Mouse (Mus musculus): ENCODE data around the gene Acad9. TPM values are rescaled to one million over a fixed set of nuclear protein-coding genes. Genes with fewer than 3 reads are reported as not detected.

Gene Acad9
- polyA plus RNA-seq, 1 experiment = 6.3 TPM

DNA sequence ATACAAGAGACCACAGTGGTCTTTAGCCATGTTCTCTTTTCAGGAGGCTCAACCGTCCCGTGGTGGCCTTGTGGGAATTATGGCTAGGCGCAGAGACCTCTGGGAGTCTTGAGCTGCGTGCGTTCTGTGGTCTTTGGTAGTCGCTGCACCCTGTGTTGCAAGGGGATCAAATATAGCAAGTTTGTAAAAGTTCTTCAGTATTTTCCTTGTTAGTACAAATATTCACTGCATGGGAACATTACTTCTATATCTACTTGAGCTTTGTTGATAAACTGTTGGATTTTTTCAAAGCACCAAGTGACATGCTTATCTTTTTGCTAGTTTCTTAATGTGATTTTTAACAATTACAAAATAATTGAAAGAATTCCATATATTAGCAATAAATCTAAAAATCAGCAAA is 12.3 kb upstream of the Acad9 start, which contains the start of gene Ccdc144b:
Ccdc144b (minus strand) TSS at position 101 of the 400 bp plus-strand sequence.
- peaks cover 2% of the 10 kb centered on the region; the same call in 1 of the 2 replicates for H3K4me1 ChIP-seq (ENCODE audit: control insufficient read depth, insufficient read depth, low read length)
- no peaks in the 10 kb centered on the region for H3K27me3 ChIP-seq (ENCODE audit: control insufficient read depth, insufficient read depth, low read length)
- peak within 1 kb of the TSS; percentile 72 for H3K4me3 ChIP-seq (ENCODE audit: control insufficient read depth, low read depth, low read length)
- TF ChIP-seq CTCF (IDR thresholded peaks at IDR 0.05; ENCODE audit: control insufficient read depth, insufficient read depth, insufficient replicate concordance, low read depth, low read length) = no peak
- TF ChIP-seq POLR2A (IDR thresholded peaks at IDR 0.05; ENCODE audit: control insufficient read depth, low read depth, low read length) = peak; percentile 73
- no peak within 1 kb of the TSS for H3K27ac ChIP-seq (ENCODE audit: control insufficient read depth, insufficient read depth, low read depth, low read length)
- no peaks in the 10 kb centered on the region for H3K36me3 ChIP-seq (ENCODE audit: control insufficient read depth, insufficient read depth, low read length)

DNA sequence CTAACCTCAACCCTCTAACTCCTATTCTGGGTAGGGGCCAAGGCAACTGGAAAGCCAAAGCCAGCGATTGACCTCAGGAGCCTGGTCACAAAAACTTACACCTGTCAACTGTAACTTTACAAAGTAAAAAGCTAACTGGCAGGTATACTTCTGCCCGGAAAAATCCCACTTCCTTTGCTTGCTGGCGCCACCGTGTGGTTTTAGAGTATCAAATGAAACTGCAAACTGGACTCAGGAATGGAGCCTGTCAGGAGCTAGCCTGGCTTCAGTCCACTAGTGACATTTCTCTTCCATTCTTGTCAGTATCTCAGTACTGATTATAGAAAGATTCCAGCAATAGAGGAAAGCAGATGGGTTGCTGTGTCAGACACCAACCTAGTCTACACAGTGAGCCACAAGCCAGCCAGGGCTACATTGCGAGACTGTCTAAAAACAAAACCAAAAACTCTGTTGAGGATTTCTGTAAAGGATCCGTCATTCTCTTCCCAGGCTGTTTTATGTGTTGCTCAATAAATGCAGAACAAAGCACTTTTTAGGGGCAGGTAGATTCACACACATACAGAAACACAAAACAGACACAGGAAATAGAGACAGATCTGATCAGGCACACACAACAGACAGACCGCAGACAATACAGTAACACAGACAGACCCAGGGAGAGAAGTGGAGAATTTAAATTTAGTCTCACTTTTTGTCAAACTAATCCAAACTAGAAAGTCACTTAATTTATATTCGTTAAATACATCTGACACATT is 5.5 kb upstream of the Acad9 start:
- no peaks in the 10 kb centered on the region for H3K27me3 ChIP-seq (ENCODE audit: control insufficient read depth, insufficient read depth, low read length)

DNA sequence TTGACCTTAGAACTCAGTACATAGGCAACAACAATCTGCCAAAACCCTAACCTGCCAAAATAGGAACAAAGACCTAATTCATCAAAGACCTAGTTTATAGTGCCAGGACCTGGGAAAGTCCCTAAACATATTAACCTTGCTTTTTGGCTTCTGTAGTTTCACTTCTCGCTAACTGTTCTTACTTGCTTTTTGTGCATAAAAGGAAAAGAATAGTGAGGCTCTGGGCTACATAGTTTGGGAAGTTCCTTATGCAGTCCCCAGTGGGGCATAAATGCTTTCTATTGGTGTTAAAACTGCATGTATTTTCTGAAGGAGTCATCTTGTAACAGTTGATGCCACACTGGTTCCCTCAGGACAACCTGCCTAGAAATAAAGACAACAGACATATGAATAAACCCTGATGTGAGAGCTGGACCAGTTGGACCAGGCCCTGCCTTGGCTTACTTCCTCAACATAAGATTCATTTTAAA is 1.2 kb upstream of the Acad9 start:
- Histone ChIP-seq H3K4me3 (ENCODE audit: control insufficient read depth, low read depth, low read length) (no peak overlapping the region), H3K27ac (ENCODE audit: control insufficient read depth, insufficient read depth, low read depth, low read length) (no peak overlapping the region), H3K36me3 (ENCODE audit: control insufficient read depth, insufficient read depth, low read length) (no peaks in the 10 kb centered on the region), H3K4me1 (ENCODE audit: control insufficient read depth, insufficient read depth, low read length) (peaks cover 4% of the 10 kb centered on the region), H3K27me3 (ENCODE audit: control insufficient read depth, insufficient read depth, low read length) (no peaks in the 10 kb centered on the region)
- TF ChIP-seq POLR2A (IDR thresholded peaks at IDR 0.05; ENCODE audit: control insufficient read depth, low read depth, low read length) = no peak
- no peak for TF ChIP-seq CTCF (IDR thresholded peaks at IDR 0.05; ENCODE audit: control insufficient read depth, insufficient read depth, insufficient replicate concordance, low read depth, low read length)

More for the DNA sequence above, 5.5 kb upstream of the Acad9 start:
- Histone ChIP-seq H3K4me3 (ENCODE audit: control insufficient read depth, low read depth, low read length) (no peak overlapping the region), H3K27ac (ENCODE audit: control insufficient read depth, insufficient read depth, low read depth, low read length) (no peak overlapping the region), H3K4me1 (ENCODE audit: control insufficient read depth, insufficient read depth, low read length) (no peaks in the 10 kb centered on the region; the same call in 1 of the 2 replicates), H3K36me3 (ENCODE audit: control insufficient read depth, insufficient read depth, low read length) (no peaks in the 10 kb centered on the region)
- TF ChIP-seq POLR2A (IDR thresholded peaks at IDR 0.05; ENCODE audit: control insufficient read depth, low read depth, low read length) (no peak), CTCF (IDR thresholded peaks at IDR 0.05; ENCODE audit: control insufficient read depth, insufficient read depth, insufficient replicate concordance, low read depth, low read length) (no peak)

DNA sequence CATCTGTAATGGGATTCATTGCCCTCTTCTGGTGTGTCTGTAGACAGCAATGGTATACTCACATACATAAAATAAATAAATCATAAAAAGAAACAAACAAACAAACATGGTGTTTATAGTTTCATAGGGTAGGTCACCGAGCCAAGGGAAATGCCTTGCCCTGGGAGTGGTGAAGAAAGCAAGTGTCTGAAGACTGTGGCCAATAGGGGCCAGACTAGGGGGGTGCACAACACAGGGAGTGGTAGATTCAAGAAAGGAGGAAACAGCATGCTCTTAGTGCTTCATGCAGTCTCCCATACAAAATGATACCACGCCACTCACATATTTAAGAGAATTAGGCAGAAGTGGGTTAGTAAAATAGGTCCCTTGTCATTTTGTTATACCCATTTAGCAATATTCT is 613 bp upstream of the Acad9 start:
- no peaks in the 10 kb centered on the region for H3K36me3 ChIP-seq (ENCODE audit: control insufficient read depth, insufficient read depth, low read length)
- no peak overlapping the region for H3K27ac ChIP-seq (ENCODE audit: control insufficient read depth, insufficient read depth, low read depth, low read length)
- H3K27me3 ChIP-seq (ENCODE audit: control insufficient read depth, insufficient read depth, low read length) = no peaks in the 10 kb centered on the region
- no peak overlapping the region for H3K4me3 ChIP-seq (ENCODE audit: control insufficient read depth, low read depth, low read length)
- TF ChIP-seq CTCF (IDR thresholded peaks at IDR 0.05; ENCODE audit: control insufficient read depth, insufficient read depth, insufficient replicate concordance, low read depth, low read length) (no peak), POLR2A (IDR thresholded peaks at IDR 0.05; ENCODE audit: control insufficient read depth, low read depth, low read length) (no peak)
- H3K4me1 ChIP-seq (ENCODE audit: control insufficient read depth, insufficient read depth, low read length) = peaks cover 4% of the 10 kb centered on the region

DNA sequence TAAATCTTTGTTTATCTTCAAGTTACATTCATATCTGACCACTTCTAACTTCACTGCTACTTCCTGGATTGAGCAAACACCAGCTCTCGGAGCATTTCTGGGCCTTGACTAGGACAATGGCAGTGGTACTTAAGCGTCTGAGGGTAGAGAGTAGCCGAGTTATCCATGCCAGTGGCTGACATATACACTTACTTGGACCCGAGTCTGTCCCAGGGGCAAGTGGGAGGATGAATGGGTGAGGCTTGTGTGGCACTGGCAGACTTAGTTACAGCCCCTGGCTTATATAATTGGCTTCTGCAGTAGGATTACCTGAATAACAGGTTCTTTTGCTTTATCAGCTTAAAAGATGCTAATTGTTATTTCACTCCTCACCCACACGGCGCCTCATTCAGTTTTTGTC is 2.0 kb downstream of the Acad9 start:
- H3K4me1 ChIP-seq (ENCODE audit: control insufficient read depth, insufficient read depth, low read length) = peaks cover 4% of the 10 kb centered on the region
- no peak overlapping the region for H3K27ac ChIP-seq (ENCODE audit: control insufficient read depth, insufficient read depth, low read depth, low read length)
- H3K36me3 ChIP-seq (ENCODE audit: control insufficient read depth, insufficient read depth, low read length) = no peaks in the 10 kb centered on the region; the same call in 1 of the 2 replicates
- TF ChIP-seq CTCF (IDR thresholded peaks at IDR 0.05; ENCODE audit: control insufficient read depth, insufficient read depth, insufficient replicate concordance, low read depth, low read length) = no peak
- TF ChIP-seq POLR2A (IDR thresholded peaks at IDR 0.05; ENCODE audit: control insufficient read depth, low read depth, low read length) = no peak
- H3K27me3 ChIP-seq (ENCODE audit: control insufficient read depth, insufficient read depth, low read length) = no peaks in the 10 kb centered on the region
- no peak overlapping the region for H3K4me3 ChIP-seq (ENCODE audit: control insufficient read depth, low read depth, low read length)

DNA sequence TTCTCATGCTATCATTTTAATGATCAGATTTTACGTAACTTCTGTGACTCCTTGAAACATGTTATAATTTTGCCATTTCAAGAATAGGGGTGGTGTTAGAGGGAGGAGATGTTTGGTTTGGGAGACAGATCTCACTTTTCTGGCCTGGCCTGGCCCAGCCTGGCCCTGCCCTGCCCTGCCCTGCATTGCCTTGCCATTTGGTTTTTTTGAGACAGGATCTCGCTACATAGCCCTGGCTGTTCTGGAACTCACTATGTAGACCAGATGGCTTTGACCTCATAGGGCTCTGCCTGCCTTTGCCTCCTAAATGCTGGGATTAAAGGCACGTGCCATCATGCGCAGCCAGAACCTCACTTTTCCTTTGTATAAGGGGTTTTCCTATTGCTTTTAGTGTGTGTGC is 4.7 kb downstream of the Acad9 start:
- Histone ChIP-seq H3K4me1 (ENCODE audit: control insufficient read depth, insufficient read depth, low read length) (peaks cover 4% of the 10 kb centered on the region), H3K27me3 (ENCODE audit: control insufficient read depth, insufficient read depth, low read length) (no peaks in the 10 kb centered on the region), H3K27ac (ENCODE audit: control insufficient read depth, insufficient read depth, low read depth, low read length) (no peak overlapping the region), H3K4me3 (ENCODE audit: control insufficient read depth, low read depth, low read length) (no peak overlapping the region), H3K36me3 (ENCODE audit: control insufficient read depth, insufficient read depth, low read length) (peaks cover 4% of the 10 kb centered on the region; the same call in 1 of the 2 replicates)
- TF ChIP-seq CTCF (IDR thresholded peaks at IDR 0.05; ENCODE audit: control insufficient read depth, insufficient read depth, insufficient replicate concordance, low read depth, low read length) = no peak
- TF ChIP-seq POLR2A (IDR thresholded peaks at IDR 0.05; ENCODE audit: control insufficient read depth, low read depth, low read length) = no peak

DNA sequence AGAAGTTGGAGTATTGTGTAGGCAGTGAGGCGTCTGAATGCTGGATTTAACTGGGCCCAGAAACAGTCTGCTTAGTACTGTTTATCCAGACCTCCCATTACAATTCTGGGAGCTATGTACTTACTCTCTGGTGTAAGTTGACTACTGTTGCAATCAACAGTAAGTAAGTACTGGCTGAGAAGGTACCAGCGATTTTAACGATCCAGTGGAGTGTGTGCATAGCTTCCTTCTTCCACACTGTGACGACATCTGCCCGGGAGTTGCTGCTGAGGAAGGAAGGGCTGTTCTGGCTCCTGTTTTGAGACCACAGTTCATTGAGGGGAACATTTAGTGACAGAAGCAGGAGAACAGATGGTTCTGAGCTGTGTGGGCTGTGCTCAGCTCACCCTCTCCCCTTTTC is 5.3 kb downstream of the Acad9 start:
- TF ChIP-seq POLR2A (IDR thresholded peaks at IDR 0.05; ENCODE audit: control insufficient read depth, low read depth, low read length) = no peak
- no peak for TF ChIP-seq CTCF (IDR thresholded peaks at IDR 0.05; ENCODE audit: control insufficient read depth, insufficient read depth, insufficient replicate concordance, low read depth, low read length)
- Histone ChIP-seq H3K27me3 (ENCODE audit: control insufficient read depth, insufficient read depth, low read length) (no peaks in the 10 kb centered on the region), H3K4me1 (ENCODE audit: control insufficient read depth, insufficient read depth, low read length) (peaks cover 4% of the 10 kb centered on the region), H3K27ac (ENCODE audit: control insufficient read depth, insufficient read depth, low read depth, low read length) (no peak overlapping the region), H3K4me3 (ENCODE audit: control insufficient read depth, low read depth, low read length) (no peak overlapping the region), H3K36me3 (ENCODE audit: control insufficient read depth, insufficient read depth, low read length) (peaks cover 4% of the 10 kb centered on the region; the same call in 1 of the 2 replicates)

All from testis, adult 2 months (tissue).